In the genomic region with DNA sequence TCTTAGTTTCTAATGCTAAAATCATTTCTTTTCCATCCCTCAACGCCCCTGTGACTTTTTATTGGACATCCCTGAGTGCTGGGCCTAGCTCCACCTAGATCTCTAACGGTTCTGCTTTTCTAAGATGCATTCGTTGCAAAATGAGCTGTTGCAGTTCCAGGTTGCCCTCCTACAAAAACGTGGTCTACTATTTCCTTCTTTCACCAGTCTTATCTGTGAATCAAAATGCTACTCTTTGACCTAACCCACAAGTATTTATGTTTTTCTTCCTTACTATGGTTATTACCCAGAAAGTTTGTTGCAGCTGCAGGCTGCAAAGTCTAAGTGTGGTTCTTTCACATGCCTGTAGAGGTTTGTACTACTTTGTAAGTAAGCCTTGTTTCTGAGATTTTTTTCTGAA, we compare ENCODE assay signal across 25 mouse cellular contexts. TPM values are rescaled to one million over a fixed set of nuclear protein-coding genes. Genes with fewer than 3 reads are reported as not detected.
A peak's percentile ranks its signal among the peaks of the same experiment; 100 is the strongest.
DNase-seq lines count a peak whose midpoint lies in the region; ATAC-seq and TF ChIP-seq lines count a peak whose summit lies in the region.
"Had no signal": no experiment of that assay in that cellular context is flagged by ENCODE, and none has a peak within 500 bp of the region (broad histone marks: within the 10 kb centered on the region; RNA-seq: fewer than 3 reads in every experiment).

A gene (plus strand): TSS at position 316 of the 400 bp plus-strand sequence.

- H3K4me1 ChIP-seq in lung, postnatal 0 days (ENCODE audit: insufficient read depth, low read depth, low read length), result no peaks in the 10 kb centered on the region
- H3K4me1 ChIP-seq in kidney, embryonic 15.5 days, result no peaks in the 10 kb centered on the region
- H3K4me1 ChIP-seq: limb, embryonic 15.5 days had no signal

- WGBS in lung, postnatal 0 days, result 60% methylated on average over 4 of the region's 4 CpGs
- 62% methylated on average over 4 of the region's 4 CpGs for WGBS in kidney, embryonic 15.5 days

- H3K4me2 ChIP-seq in lung, postnatal 0 days (replicated peaks; ENCODE audit: low read depth, low read length), result no peak within 1 kb of the TSS
- no peak within 1 kb of the TSS for H3K4me2 ChIP-seq in kidney, embryonic 15.5 days
- H3K4me2 ChIP-seq: limb, embryonic 15.5 days had no signal

- no peak within 1 kb of the TSS for H3K9ac ChIP-seq in lung, postnatal 0 days (replicated peaks; ENCODE audit: low read depth)
- H3K9ac ChIP-seq in kidney, embryonic 15.5 days, result no peak within 1 kb of the TSS
- H3K9ac ChIP-seq: limb, embryonic 15.5 days; liver, postnatal 0 days had no signal

- no peaks in the 10 kb centered on the region for H3K9me3 ChIP-seq in lung, postnatal 0 days (ENCODE audit: low read length)
- H3K9me3 ChIP-seq in kidney, embryonic 15.5 days (replicated peaks), result no peaks in the 10 kb centered on the region
- H3K9me3 ChIP-seq: limb, embryonic 15.5 days had no signal

- ATAC-seq in lung, postnatal 0 days, result no peak
- peak; percentile 77 for ATAC-seq in common myeloid progenitor, adult 5-6 weeks (replicated peaks; ENCODE audit: low read depth, poor library complexity, severe bottlenecking)
- no peak for ATAC-seq in kidney, embryonic 15.5 days (replicated peaks; ENCODE audit: low FRiP score)
- ATAC-seq in frontal cortex, adult (ENCODE audit: low TSS enrichment), result no peak
- ATAC-seq: forebrain, embryonic 14.5 days; liver, postnatal 0 days had no signal

- no peaks in the 10 kb centered on the region for H3K27me3 ChIP-seq in lung, postnatal 0 days (replicated peaks; ENCODE audit: insufficient read depth, low read length)
- H3K27me3 ChIP-seq in kidney, embryonic 15.5 days, result 0 out of 2 replicates have a peak, but pooled peaks cover 5% of the 10 kb centered on the region
- H3K27me3 ChIP-seq: limb, embryonic 15.5 days had no signal

- H3K36me3 ChIP-seq in lung, postnatal 0 days (ENCODE audit: insufficient read depth, low read length), result no peaks in the 10 kb centered on the region
- no peaks in the 10 kb centered on the region for H3K36me3 ChIP-seq in kidney, embryonic 15.5 days
- H3K36me3 ChIP-seq: limb, embryonic 15.5 days had no signal

- no peak for TF ChIP-seq EP300 in lung, postnatal 0 days (IDR thresholded peaks at IDR 0.05)

- intact Hi-C loops in gastrocnemius, adult 2 months (cut with DNase I), result no loop called here

- no peak within 1 kb of the TSS for H3K27ac ChIP-seq in lung, postnatal 0 days (ENCODE audit: low read length)
- no peak within 1 kb of the TSS for H3K27ac ChIP-seq in kidney, embryonic 15.5 days
- H3K27ac ChIP-seq in gastrocnemius, adult 2 months, result no peak within 1 kb of the TSS
- H3K27ac ChIP-seq: limb, embryonic 15.5 days; macrophage had no signal

- TF ChIP-seq CTCF in lung, postnatal 0 days (IDR thresholded peaks at IDR 0.05), result no peak
- no peak for TF ChIP-seq CTCF in gastrocnemius, adult 2 months (IDR thresholded peaks at IDR 0.05)

- no peak within 1 kb of the TSS for H3K4me3 ChIP-seq in lung, postnatal 0 days (ENCODE audit: low read depth, low read length)
- no peak within 1 kb of the TSS for H3K4me3 ChIP-seq in kidney, embryonic 15.5 days (replicated peaks)
- H3K4me3 ChIP-seq in gastrocnemius, adult 2 months, result no peak within 1 kb of the TSS
- H3K4me3 ChIP-seq: limb, embryonic 15.5 days had no signal

- DNase-seq in lung, postnatal 25 days (ENCODE audit: low spot score), result peak; percentile 2
- no peak for DNase-seq in lung, postnatal 0 days (ENCODE audit: low spot score)
- peak; percentile 66 for DNase-seq in naive thymus-derived CD4-positive, alpha-beta T cell, adult 2 months (ENCODE audit: low read depth)
- no peak for DNase-seq in gastrocnemius, adult 2 months
- no peak for DNase-seq in right cerebral cortex, postnatal 36 days (ENCODE audit: low spot score in 2 of 2)
- DNase-seq: cerebellum, postnatal 25 days; heart, adult 18-20 months; heart, postnatal 4 days; kidney, adult 9 months; kidney, postnatal 4 days; liver, postnatal 0 days; midbrain, embryonic 14.5 days; right cerebral cortex, adult 18-20 months had no signal

RNA-seq across cellular contexts. Expression of the gene that starts here (rescaled TPM):
- polyA plus RNA-seq in lung, postnatal 0 days (2015; fragmentation: Nextera tagmentation; extraction: Ambion mirVana), result 0.11 and 0.14 TPM in 2 replicates
- total RNA-seq in common myeloid progenitor, adult 5-6 weeks (2017), result 2.0 and 4.3 TPM in 2 replicates
- 0.09 TPM in 1 of 2 replicates, not detected in the other for polyA plus RNA-seq in kidney, embryonic 15.5 days (2015; fragmentation: Nextera tagmentation; extraction: Ambion mirVana)
- not detected for total RNA-seq in gastrocnemius, adult 2 months (2021)
- total RNA-seq: ES-E14; gastrocnemius, adult 18-20 months; heart, postnatal 4 days; layer of hippocampus, postnatal 14 days; left cerebral cortex, postnatal 14 days had no signal
- polyA plus RNA-seq: forebrain, embryonic 14.5 days; heart, embryonic 14.5 days; intestine, embryonic 14.5 days; midbrain, embryonic 14.5 days had no signal

Comparison
In these comparisons a context has a peak if more than half of its experiments do, and no peak if none do; other contexts are left out.
1. DNase-seq: peak in lung, postnatal 25 days (single experiment) and naive thymus-derived CD4-positive, alpha-beta T cell, adult 2 months (single experiment); none in lung, postnatal 0 days (single experiment), gastrocnemius, adult 2 months (single experiment) and right cerebral cortex, postnatal 36 days (0 of 2).